Mouse (Mus musculus) inflammation-experienced regulatory T-cells, adult 16 weeks (primary cell): ENCODE data around the gene Gprc5d. TPM values are rescaled to one million over a fixed set of nuclear protein-coding genes. Genes with fewer than 3 reads are reported as not detected.

ENCODE experiments used
- polyA plus RNA-seq: library from polyadenylated mRNA; unstranded; fragments of 100-300 nt; shearing (Covaris generic); gene quantifications from one replicate; pipeline ENCODE4 v1.2.1, GENCODE M21; 2017

The Gprc5d gene
- polyA plus RNA-seq = not detected

DNA sequence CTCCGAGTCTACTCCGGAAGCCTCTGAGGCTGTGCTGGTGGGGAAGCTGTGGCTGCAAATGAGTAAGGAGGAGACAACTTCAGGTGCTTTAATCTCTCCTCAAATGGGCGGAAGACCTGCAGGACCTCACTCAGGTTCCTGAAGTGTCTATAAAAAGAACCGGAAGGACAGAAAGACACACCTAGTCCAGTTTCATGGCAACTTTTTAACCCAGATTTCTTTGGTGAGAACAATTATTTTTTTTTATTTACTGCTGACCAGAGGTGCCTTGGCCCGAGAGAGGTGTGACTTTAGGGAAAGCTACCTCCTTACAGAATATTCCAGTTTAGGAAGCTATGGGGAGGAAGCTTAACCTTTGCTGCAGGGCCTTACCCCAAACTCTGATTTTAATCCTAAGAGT lies at the start of gene Gprc5d:
Gprc5d (minus strand) TSS at position 101 of the 400 bp plus-strand sequence.

GRCm38 (mm10) chr6:135065236-135065957 lies 52.7 kb downstream of the Gprc5d start, which contains the start of gene Gprc5a:
TSS of gene Gprc5a (plus strand) at chr6:135065651.

Other genes with a start within 250 kb of the Gprc5d start
- 11.2 TPM for gene Gpr19, start 219.7 kb downstream of the Gprc5d start, polyA plus RNA-seq
- 44.1 TPM for gene Cdkn1b, start 197.9 kb downstream of the Gprc5d start, polyA plus RNA-seq
- 0.16 TPM for gene Apold1, start 136.6 kb downstream of the Gprc5d start, polyA plus RNA-seq
- gene Ddx47, start 106.7 kb downstream of the Gprc5d start, polyA plus RNA-seq = 168 TPM
- gene Gprc5a, start 52.6 kb downstream of the Gprc5d start, polyA plus RNA-seq = 0.83 TPM
- 23.6 TPM for gene Fam234b, start 79.7 kb upstream of the Gprc5d start, polyA plus RNA-seq
- 0.65 TPM for gene Hebp1, start 79.7 kb upstream of the Gprc5d start, polyA plus RNA-seq
- not detected for gene Gsg1, start 136.1 kb upstream of the Gprc5d start, polyA plus RNA-seq
- gene Pbp2, start 192.1 kb upstream of the Gprc5d start, polyA plus RNA-seq = not detected
- gene Emp1, start 244.3 kb upstream of the Gprc5d start, polyA plus RNA-seq = 1.5 TPM